Mouse (Mus musculus): ENCODE data around the gene Smarca2. TPM values are rescaled to one million over a fixed set of nuclear protein-coding genes. Genes with fewer than 3 reads are reported as not detected.

The Smarca2 gene
- total and polyA plus RNA-seq, 2 experiments: 23.9 to 79.7 TPM

DNA sequence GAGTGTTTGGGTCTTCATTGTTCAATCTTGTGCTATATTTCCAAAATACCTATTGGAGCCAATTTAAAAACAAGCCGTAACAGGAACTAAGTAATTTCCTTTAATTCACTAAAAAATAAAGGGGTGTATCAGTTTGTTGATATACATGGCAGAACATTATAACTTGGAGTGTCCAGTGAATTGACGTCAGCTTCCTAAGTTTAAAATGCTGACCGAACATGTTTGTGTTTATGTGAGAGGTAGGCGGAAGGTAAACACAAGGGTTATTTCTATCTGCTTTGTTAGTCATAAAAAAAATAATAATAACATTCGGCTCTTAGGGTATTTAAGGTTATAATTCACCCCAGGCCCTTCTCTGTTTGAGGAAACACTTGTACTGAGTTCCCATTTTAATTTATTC lies 12.4 kb downstream of the Smarca2 start:
- Histone ChIP-seq H3K9ac (ENCODE audit: low read depth, low read length) (no peak overlapping the region), H3K36me3 (ENCODE audit: control insufficient read depth, insufficient read depth, low read length) (peaks cover 34% of the 10 kb centered on the region), H3K4me1 (ENCODE audit: control insufficient read depth, insufficient read depth, low read length) (peaks cover 16% of the 10 kb centered on the region), H3K79me2 (ENCODE audit: control insufficient read depth, insufficient read depth, low read length) (peaks cover 46% of the 10 kb centered on the region), H3K27me3 (ENCODE audit: control insufficient read depth, insufficient read depth, low read length) (no peaks in the 10 kb centered on the region), H3K4me3 (ENCODE audit: insufficient read depth, low read depth, low read length) (no peak overlapping the region), H3K27ac (replicated peaks; ENCODE audit: insufficient read depth, low read depth, low read length) (no peak overlapping the region)
- no peak for DNase-seq (ENCODE audit: extremely low read depth, low read depth, low spot score)
- WGBS: 78% methylated on average over 5 of the region's 5 CpGs
- TF ChIP-seq CTCF (IDR thresholded peaks at IDR 0.05; ENCODE audit: low read depth, low read length) (no peak), POLR2A (IDR thresholded peaks at IDR 0.05; ENCODE audit: extremely low read depth, insufficient read depth, low read length) (no peak)

DNA sequence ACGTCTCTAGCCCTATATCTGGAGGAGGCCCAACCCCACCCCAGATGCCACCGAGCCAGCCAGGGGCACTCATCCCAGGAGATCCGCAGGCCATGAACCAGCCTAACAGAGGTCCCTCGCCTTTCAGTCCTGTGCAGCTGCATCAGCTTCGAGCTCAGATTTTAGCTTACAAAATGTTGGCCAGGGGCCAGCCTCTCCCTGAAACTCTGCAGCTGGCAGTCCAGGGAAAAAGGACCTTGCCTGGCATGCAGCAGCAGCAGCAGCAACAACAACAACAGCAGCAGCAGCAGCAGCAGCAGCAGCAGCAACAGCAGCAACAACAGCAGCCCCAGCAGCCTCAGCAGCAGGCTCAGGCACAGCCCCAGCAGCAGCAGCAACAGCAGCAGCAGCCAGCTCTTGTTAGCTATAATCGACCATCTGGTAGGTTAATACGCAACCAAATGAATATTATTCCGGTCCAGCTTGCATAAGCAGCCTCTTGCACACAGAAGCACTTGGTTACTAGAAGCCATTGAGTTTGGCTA lies 25.9 kb downstream of the Smarca2 start:
- TF ChIP-seq POLR2A (IDR thresholded peaks at IDR 0.05; ENCODE audit: extremely low read depth, insufficient read depth, low read length): no peak
- TF ChIP-seq CTCF (IDR thresholded peaks at IDR 0.05; ENCODE audit: low read depth, low read length): no peak
- Histone ChIP-seq H3K9ac (ENCODE audit: low read depth, low read length) (no peak overlapping the region), H3K27me3 (ENCODE audit: control insufficient read depth, insufficient read depth, low read length) (no peaks in the 10 kb centered on the region), H3K4me3 (ENCODE audit: insufficient read depth, low read depth, low read length) (no peak overlapping the region), H3K36me3 (ENCODE audit: control insufficient read depth, insufficient read depth, low read length) (peaks cover 78% of the 10 kb centered on the region), H3K79me2 (ENCODE audit: control insufficient read depth, insufficient read depth, low read length) (peaks cover 9% of the 10 kb centered on the region), H3K27ac (replicated peaks; ENCODE audit: insufficient read depth, low read depth, low read length) (no peak overlapping the region), H3K4me1 (ENCODE audit: control insufficient read depth, insufficient read depth, low read length) (no peaks in the 10 kb centered on the region)
- WGBS: 29% methylated on average over 8 of the region's 8 CpGs
- peak; percentile 75 for DNase-seq (ENCODE audit: extremely low read depth, low read depth, low spot score)

DNA sequence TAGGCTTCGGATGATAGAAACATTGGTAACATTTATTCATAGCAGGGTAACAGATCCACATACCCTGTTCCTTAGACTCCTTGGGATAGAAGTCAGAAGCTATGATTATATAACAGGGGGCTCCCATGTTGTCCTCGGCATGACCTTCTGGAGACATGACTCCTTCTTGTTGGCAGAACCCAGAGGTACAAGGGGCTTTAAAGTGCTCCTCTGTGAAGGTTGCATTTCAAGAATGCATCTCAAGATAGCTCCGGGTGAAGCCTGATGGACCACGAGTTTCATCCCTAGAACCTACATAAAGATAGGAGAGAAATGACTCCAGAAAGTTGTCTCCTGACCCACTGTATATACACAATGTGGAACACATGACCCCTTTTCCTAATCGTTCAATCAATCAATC lies 27.4 kb downstream of the Smarca2 start:
- Histone ChIP-seq H3K9ac (ENCODE audit: low read depth, low read length) (no peak overlapping the region), H3K36me3 (ENCODE audit: control insufficient read depth, insufficient read depth, low read length) (peaks cover 78% of the 10 kb centered on the region), H3K27ac (replicated peaks; ENCODE audit: insufficient read depth, low read depth, low read length) (no peak overlapping the region), H3K4me3 (ENCODE audit: insufficient read depth, low read depth, low read length) (no peak overlapping the region), H3K27me3 (ENCODE audit: control insufficient read depth, insufficient read depth, low read length) (no peaks in the 10 kb centered on the region), H3K4me1 (ENCODE audit: control insufficient read depth, insufficient read depth, low read length) (no peaks in the 10 kb centered on the region), H3K79me2 (ENCODE audit: control insufficient read depth, insufficient read depth, low read length) (peaks cover 9% of the 10 kb centered on the region)
- TF ChIP-seq POLR2A (IDR thresholded peaks at IDR 0.05; ENCODE audit: extremely low read depth, insufficient read depth, low read length): no peak
- no peak for TF ChIP-seq CTCF (IDR thresholded peaks at IDR 0.05; ENCODE audit: low read depth, low read length)
- DNase-seq (ENCODE audit: extremely low read depth, low read depth, low spot score): no peak
- 74% methylated on average over 5 of the region's 5 CpGs for WGBS

DNA sequence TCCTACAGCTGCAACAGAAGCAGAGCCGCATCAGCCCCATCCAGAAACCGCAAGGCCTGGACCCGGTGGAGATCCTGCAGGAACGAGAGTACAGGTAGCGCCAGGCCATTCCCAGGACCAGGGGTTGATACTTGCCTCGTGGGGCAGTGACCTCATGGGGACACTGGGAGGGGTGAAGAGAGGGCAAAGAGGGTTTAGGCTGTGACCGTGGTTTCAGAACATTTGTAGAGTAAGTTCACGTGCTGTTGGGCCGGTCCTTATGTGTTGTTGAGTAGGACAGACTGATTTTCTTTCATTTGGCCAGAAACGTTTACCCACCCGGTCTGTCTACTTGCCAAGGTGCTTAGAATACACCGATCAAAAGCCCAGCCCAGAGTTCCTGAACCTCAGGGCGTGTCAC lies 35.7 kb downstream of the Smarca2 start:
- no peak overlapping the region for H3K4me3 ChIP-seq (ENCODE audit: insufficient read depth, low read depth, low read length)
- WGBS: 43% methylated on average over 13 of the region's 13 CpGs
- peaks cover 43% of the 10 kb centered on the region for H3K36me3 ChIP-seq (ENCODE audit: control insufficient read depth, insufficient read depth, low read length)
- no peak overlapping the region for H3K9ac ChIP-seq (ENCODE audit: low read depth, low read length)
- no peak for TF ChIP-seq CTCF (IDR thresholded peaks at IDR 0.05; ENCODE audit: low read depth, low read length)
- H3K79me2 ChIP-seq (ENCODE audit: control insufficient read depth, insufficient read depth, low read length): 0 out of 2 replicates have a peak, but pooled peaks cover 4% of the 10 kb centered on the region
- peaks cover 7% of the 10 kb centered on the region; the same call in 1 of the 2 replicates for H3K4me1 ChIP-seq (ENCODE audit: control insufficient read depth, insufficient read depth, low read length)
- no peaks in the 10 kb centered on the region for H3K27me3 ChIP-seq (ENCODE audit: control insufficient read depth, insufficient read depth, low read length)
- no peak overlapping the region for H3K27ac ChIP-seq (replicated peaks; ENCODE audit: insufficient read depth, low read depth, low read length)
- peak; percentile 82 for DNase-seq (ENCODE audit: extremely low read depth, low read depth, low spot score)

DNA sequence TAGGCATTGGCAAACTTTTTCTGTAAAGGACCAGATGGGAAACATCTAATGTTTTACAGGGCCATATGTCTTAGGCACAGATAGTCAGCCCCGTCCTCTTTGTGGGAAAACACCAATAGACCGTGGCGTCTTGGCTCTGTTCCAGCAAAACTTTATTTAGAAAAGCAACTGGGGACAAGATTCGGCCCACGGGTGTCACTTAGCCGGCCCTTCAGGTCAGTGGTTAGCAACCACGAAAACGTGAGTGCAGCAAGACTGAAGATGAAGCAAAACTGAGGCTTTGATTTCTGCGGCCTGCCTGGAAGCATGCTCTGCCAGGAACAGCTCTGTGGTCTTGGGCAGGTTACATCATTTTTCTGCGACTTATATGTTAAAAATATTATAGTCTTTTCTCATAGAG lies 36.4 kb downstream of the Smarca2 start:
- WGBS: 77% methylated on average over 10 of the region's 10 CpGs
- H3K4me1 ChIP-seq (ENCODE audit: control insufficient read depth, insufficient read depth, low read length): peaks cover 7% of the 10 kb centered on the region; the same call in 1 of the 2 replicates

GRCm38 (mm10) chr19:26643011-26643410 lies 38.2 kb downstream of the Smarca2 start:
- 26% methylated on average over 4 of the region's 4 CpGs for WGBS
- Histone ChIP-seq H3K79me2 (ENCODE audit: control insufficient read depth, insufficient read depth, low read length) (peaks cover 7% of the 10 kb centered on the region; the same call in 1 of the 2 replicates), H3K4me3 (ENCODE audit: insufficient read depth, low read depth, low read length) (no peak overlapping the region), H3K36me3 (ENCODE audit: control insufficient read depth, insufficient read depth, low read length) (peaks cover 51% of the 10 kb centered on the region), H3K27me3 (ENCODE audit: control insufficient read depth, insufficient read depth, low read length) (no peaks in the 10 kb centered on the region), H3K4me1 (ENCODE audit: control insufficient read depth, insufficient read depth, low read length) (peaks cover 7% of the 10 kb centered on the region; the same call in 1 of the 2 replicates), H3K27ac (replicated peaks; ENCODE audit: insufficient read depth, low read depth, low read length) (no peak overlapping the region), H3K9ac (ENCODE audit: low read depth, low read length) (no peak overlapping the region)
- TF ChIP-seq CTCF (IDR thresholded peaks at IDR 0.05; ENCODE audit: low read depth, low read length) (no peak), POLR2A (IDR thresholded peaks at IDR 0.05; ENCODE audit: extremely low read depth, insufficient read depth, low read length) (no peak)
- DNase-seq (ENCODE audit: extremely low read depth, low read depth, low spot score): peak; percentile 79

More for the DNA sequence above, 36.4 kb downstream of the Smarca2 start:
- H3K27ac ChIP-seq (replicated peaks; ENCODE audit: insufficient read depth, low read depth, low read length): no peak overlapping the region
- no peak overlapping the region for H3K9ac ChIP-seq (ENCODE audit: low read depth, low read length)
- no peaks in the 10 kb centered on the region for H3K27me3 ChIP-seq (ENCODE audit: control insufficient read depth, insufficient read depth, low read length)
- TF ChIP-seq POLR2A (IDR thresholded peaks at IDR 0.05; ENCODE audit: extremely low read depth, insufficient read depth, low read length) (no peak), CTCF (IDR thresholded peaks at IDR 0.05; ENCODE audit: low read depth, low read length) (no peak)
- H3K79me2 ChIP-seq (ENCODE audit: control insufficient read depth, insufficient read depth, low read length): 0 out of 2 replicates have a peak, but pooled peaks cover 4% of the 10 kb centered on the region
- H3K36me3 ChIP-seq (ENCODE audit: control insufficient read depth, insufficient read depth, low read length): peaks cover 44% of the 10 kb centered on the region
- H3K4me3 ChIP-seq (ENCODE audit: insufficient read depth, low read depth, low read length): no peak overlapping the region
- DNase-seq (ENCODE audit: extremely low read depth, low read depth, low spot score): no peak
